Mouse (Mus musculus): ENCODE data around the gene Enthd1.
"Not testable (repeated sequence)": the region's sequence is repeated elsewhere in the genome, so short reads cannot be mapped to it uniquely, and the experiment has no call there.

Enthd1 gene

GRCm38 (mm10) chr15:80565106-80565665 is at the start of gene Enthd1:
Enthd1 (minus strand) TSS chr15:80565156.
- no peak for DNase-seq (ENCODE audit: extremely low spot score, low read depth, low spot score)

GRCm38 (mm10) chr15:80613904-80614303 is 48.9 kb upstream of the Enthd1 start:
- no peak for DNase-seq (ENCODE audit: extremely low spot score, low read depth, low spot score)

- DNase-seq (ENCODE audit: extremely low spot score, low read depth, low spot score) = no peak
These were observed 46.5 kb upstream of the Enthd1 start for GRCm38 (mm10) chr15:80611478-80611877.

GRCm38 (mm10) chr15:80610335-80610734 is 45.4 kb upstream of the Enthd1 start:
- no peak for DNase-seq (ENCODE audit: extremely low spot score, low read depth, low spot score)

GRCm38 (mm10) chr15:80607970-80608369 is 43.0 kb upstream of the Enthd1 start:
- no peak for DNase-seq (ENCODE audit: extremely low spot score, low read depth, low spot score)

- DNase-seq (ENCODE audit: extremely low spot score, low read depth, low spot score) = no peak
These were observed 39.1 kb upstream of the Enthd1 start for GRCm38 (mm10) chr15:80604026-80604425.

- no peak for DNase-seq (ENCODE audit: extremely low spot score, low read depth, low spot score)
These were observed 37.5 kb upstream of the Enthd1 start for GRCm38 (mm10) chr15:80602487-80602886.

- DNase-seq (ENCODE audit: extremely low spot score, low read depth, low spot score) = no peak
These were observed 36.5 kb upstream of the Enthd1 start for GRCm38 (mm10) chr15:80601456-80601855.

GRCm38 (mm10) chr15:80599843-80600242 is 34.9 kb upstream of the Enthd1 start:
- DNase-seq (ENCODE audit: extremely low spot score, low read depth, low spot score) = no peak

- no peak for DNase-seq (ENCODE audit: extremely low spot score, low read depth, low spot score)
These were observed 34.3 kb upstream of the Enthd1 start for GRCm38 (mm10) chr15:80599213-80599750.

- no peak for DNase-seq (ENCODE audit: extremely low spot score, low read depth, low spot score)
These were observed 33.8 kb upstream of the Enthd1 start for GRCm38 (mm10) chr15:80598750-80599149.

GRCm38 (mm10) chr15:80593877-80594276 is 28.9 kb upstream of the Enthd1 start:
- no peak for DNase-seq (ENCODE audit: extremely low spot score, low read depth, low spot score)

- no peak for DNase-seq (ENCODE audit: extremely low spot score, low read depth, low spot score)
These were observed 27.8 kb upstream of the Enthd1 start for GRCm38 (mm10) chr15:80592737-80593136.

GRCm38 (mm10) chr15:80590641-80591040 is 25.7 kb upstream of the Enthd1 start:
- no peak for DNase-seq (ENCODE audit: extremely low spot score, low read depth, low spot score)

GRCm38 (mm10) chr15:80586296-80586695 is 21.3 kb upstream of the Enthd1 start:
- DNase-seq (ENCODE audit: extremely low spot score, low read depth, low spot score) = no peak

- DNase-seq (ENCODE audit: extremely low spot score, low read depth, low spot score) = no peak
These were observed 17.9 kb upstream of the Enthd1 start for GRCm38 (mm10) chr15:80582581-80583495.

- DNase-seq (ENCODE audit: extremely low spot score, low read depth, low spot score) = not testable (repeated sequence)
These were observed 15.6 kb upstream of the Enthd1 start for GRCm38 (mm10) chr15:80580585-80580984.

- DNase-seq (ENCODE audit: extremely low spot score, low read depth, low spot score) = no peak
These were observed 14.2 kb upstream of the Enthd1 start for GRCm38 (mm10) chr15:80579121-80579520.

GRCm38 (mm10) chr15:80577166-80577960 is 12.4 kb upstream of the Enthd1 start:
- no peak for DNase-seq (ENCODE audit: extremely low spot score, low read depth, low spot score)

GRCm38 (mm10) chr15:80576415-80576994 is 11.5 kb upstream of the Enthd1 start:
- DNase-seq (ENCODE audit: extremely low spot score, low read depth, low spot score) = no peak

- DNase-seq (ENCODE audit: extremely low spot score, low read depth, low spot score) = no peak
These were observed 10.9 kb upstream of the Enthd1 start for GRCm38 (mm10) chr15:80575817-80576370.

Measured in hindlimb bud, embryonic 11.5 days (tissue).